Mouse (Mus musculus) adipocyte (in vitro differentiated cells): ENCODE results near the gene Ech1.
A peak's percentile ranks its signal among the peaks of the same experiment; 100 is the strongest.

ENCODE experiments used
- DNase-seq: peaks from one replicate; pipeline ENCODE4 v3.0.0-alpha.2; 2016; ENCODE audit warnings: low spot score

Gene Ech1

DNA sequence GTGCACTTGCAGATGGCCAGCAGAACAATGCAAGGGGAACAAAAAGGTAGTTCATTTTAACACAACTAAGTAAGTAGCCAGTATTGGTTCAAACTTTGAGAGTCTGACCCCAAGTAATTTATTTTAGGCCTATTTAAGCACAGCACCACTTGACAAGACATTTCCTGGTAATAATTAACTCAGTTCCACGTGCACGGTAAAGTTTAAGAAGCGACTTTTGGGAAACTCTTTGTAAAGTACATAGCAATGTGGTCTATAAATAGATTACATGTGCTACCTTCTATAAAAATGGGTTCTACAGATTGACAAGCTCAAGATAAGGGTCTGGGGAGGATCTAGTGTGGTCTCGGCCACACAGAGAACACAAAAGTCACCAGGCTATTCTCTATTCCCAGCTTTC, 21.3 kb upstream of the Ech1 start:
- DNase-seq, result no peak

DNA sequence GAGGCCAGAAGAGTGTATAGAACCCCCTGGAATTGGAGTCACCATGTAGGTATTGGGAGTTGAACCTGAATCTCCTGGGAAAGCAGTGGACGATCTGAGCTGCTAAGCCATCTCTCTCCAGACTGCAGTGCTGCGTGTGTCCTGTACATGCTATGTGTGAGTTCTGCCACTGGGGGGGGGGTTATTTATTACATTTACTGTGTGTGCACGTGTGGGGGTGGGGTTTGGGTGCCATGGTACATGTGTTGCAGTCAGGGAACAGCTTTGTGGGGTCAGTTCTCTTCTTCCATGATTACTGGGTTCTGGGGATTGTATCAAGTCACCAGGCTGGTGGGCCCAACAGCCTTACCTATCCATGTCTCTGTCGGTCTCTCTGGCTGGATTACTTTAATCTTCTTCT, 18.1 kb upstream of the Ech1 start:
- DNase-seq, result no peak

DNA sequence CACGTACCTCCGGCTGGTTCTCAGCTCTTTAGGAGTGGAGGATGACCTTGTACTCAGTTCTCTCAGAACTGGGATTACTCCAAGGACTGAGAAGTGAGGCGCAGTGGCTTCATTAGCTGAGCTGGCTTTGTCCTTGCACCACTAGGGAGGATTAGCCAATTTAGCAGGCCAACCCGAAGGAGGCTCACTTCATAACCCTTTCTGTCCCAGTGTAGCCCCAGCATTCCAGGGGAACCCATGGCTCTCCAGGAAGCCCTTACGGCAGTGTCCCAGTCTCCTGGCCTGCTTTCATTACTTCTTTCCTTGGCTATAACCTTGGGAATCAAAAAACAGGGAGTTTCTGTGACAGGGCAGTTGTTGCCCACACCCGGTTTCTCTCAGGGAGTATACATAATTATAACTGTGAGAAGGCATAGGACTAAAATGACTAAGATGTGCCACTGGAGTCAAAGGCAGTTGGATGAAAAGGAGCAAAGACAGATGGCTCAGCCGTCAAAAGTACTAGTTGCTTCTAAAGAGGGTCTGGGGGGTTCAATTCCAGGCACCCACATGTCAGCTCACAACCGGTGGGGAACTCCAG, 17.3 kb upstream of the Ech1 start:
- peak; percentile 82 for DNase-seq

DNA sequence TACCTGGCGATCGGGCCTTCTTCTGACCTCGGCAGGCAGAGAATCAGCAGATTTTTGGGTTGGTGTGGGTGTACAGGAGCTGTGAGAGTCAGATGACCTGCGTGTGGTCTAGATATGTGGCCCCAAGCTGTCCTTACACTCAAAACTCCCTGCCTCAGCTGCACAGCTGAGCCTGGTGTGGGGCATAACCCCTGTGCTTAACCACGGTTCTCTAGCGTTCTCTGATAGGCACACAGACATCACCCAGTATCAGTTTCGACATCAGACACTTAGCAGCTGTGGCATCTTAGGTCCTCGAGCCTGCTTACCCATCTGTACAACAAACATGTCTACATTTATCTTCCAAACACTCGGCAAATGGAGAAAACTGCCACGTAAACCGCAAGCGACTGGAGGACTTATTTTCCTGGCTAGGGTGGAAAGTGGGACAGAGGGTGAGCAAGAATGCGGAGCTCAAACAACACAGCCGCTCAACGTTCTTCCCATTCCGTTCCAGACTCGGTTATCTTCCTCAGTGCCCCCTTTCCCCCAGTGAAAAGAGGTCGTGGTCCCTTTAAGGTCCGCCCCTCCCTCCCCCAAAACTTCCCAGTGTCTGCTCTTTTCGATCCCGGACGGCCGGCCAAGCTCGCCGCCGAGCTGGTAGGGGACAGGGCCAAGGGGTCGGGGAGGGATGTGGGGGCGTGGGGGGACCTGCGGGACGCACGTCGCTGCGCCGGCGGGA, 16.6 kb upstream of the Ech1 start, which contains the start of gene Hnrnpl:
Gene Hnrnpl (plus strand): TSS at position 321 of the 721 bp plus-strand sequence.
- DNase-seq, result peak; percentile 75

DNA sequence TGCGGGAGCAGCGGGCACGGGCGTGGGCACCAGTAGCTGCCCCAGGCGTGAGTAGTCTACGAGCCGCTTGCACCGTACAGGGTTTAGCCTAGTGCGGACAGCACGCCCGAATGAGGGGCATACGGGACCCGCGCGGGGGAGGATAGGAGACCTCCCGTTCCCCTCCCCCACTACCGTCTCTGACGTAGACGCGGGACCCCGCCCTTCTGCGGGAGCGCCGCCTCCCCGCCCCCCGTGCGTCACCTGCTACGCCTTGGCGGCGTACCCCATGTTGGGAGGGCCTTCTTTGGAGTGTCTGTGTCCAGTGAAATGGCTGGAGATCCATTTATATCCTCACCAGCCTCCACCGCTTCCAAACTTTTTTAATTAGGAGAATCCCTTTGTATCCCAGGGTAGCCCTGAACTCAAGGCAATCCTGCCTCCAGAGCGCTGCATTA, 16.0 kb upstream of the Ech1 start:
- peak; percentile 88 for DNase-seq

DNA sequence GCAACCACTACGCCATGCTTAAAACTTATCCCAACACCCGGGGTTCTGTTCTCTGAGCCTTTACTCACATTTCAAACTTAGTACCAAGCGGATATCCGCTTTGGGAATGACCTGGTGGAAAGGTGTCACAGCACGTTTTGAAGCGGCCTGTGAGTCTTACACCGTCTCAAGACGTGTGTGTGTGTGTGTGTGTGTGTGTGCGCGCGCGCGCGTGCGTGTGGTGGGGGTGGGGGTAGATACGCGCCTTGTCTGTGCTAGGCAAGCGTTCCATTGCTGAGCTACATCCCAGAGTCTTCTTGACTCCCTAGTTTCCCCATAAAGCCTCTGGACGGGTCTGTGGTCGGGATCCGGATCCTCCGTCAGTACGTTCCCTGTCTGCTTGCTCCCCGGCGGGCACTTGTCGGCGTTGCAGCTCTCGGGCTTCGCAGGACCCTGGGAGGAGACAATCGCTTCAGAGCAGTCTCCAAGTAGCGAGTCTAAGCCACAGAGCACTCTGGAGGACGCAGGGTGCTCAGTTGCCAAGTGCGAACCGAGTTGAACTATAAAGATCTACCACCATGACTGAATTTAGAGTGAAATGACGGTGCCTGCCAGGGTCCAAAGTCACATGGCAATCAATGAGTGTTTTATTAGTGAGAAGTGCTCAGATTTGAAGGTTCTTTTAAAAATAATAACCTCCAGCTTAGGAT, 15.5 kb upstream of the Ech1 start:
- peak; percentile 70 for DNase-seq

DNA sequence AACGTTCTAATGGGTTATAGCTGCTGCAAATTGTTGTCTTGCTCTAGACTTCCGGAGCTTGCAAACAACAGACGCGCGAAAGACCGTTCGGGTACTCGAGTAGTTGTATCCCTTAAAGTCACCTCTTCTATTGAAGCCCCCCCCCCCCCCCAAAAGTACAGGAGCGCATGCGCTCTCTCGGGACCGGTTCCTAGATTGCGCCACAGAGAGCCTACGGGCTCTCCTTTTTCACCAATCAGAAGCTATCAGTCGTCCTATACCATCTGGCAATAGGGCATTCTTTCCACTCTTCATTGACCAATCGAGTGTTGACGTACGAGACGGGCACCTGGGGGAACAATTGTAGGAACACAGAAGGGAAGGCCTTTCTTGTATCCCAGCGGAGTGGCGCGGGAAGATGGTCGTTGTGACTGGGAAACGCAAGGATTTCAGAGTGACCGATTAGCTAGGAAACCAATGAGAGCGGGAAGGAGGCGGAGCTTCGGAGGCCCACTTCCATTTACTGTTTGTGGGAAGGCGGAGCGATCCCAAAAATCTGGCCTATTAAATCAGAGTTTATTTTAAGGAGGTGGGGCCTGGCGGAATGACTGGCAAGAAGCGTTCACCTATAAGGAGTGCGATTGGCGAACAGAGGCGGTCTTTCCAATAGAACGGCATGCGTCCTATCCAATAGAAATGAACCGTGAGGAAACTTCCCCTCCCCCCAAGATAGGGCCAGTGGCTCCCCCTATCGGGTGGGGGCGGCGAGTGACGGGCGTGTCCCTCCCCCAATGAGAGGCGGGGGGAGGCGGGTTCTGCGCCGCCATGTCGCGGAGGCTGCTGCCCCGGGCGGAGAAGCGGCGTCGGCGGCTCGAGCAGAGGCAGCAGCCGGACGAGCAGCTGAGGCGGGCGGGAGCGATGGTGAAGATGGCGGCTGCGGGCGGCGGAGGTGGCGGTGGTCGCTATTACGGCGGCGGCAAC, 14.6 kb upstream of the Ech1 start:
- peak; percentile 98 for DNase-seq

DNA sequence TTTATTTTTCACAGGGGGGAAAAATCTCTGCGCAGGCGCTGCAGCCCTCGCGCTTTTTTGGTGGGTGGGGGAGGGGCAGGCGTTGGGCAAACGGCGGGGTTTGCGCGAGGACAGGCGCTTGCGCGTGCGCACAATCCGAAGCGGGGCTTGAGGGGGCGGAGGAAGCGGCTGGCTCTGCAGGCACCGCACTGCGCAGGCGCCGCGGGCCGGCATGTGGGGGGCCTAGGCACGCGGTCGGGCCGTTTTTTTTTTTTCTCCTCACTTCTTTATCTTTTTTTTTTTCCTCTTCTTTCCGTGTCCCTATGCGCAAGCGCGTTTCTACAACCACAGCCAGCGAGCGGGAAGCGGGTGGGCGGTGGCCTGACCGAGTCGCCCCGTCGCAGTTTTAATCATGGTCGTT, 13.8 kb upstream of the Ech1 start:
- DNase-seq, result peak; percentile 85

DNA sequence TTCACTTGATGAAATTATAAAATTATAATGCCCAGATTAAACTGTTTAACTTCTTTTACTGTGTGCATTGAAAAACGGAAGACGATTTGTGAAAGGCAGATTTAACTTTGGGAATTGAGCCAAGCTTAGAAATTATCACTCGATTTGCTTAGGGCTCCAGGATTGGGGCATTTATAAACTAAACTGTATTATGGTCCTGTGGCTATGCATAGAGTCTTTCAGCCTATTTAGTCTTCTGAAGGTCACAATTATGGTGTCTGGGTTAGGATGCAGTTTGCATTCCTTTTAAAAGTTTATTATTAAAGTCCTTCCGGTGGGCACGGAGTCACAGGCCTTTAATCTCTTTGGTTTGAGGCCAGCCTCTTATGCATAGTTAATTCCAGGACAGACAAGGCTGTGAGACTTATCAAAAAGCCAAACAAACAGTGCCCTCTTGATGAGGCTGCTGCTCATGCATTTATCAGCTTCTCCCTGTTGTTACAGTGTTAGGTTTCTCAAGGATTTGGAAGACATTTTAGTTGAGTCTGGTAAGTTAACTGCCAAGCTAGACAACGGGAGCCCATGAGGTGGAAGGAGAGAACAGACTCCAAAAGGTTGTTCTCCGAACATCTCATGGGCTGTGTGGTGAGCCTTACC, 13.3 kb upstream of the Ech1 start:
- peak; percentile 40 for DNase-seq

DNA sequence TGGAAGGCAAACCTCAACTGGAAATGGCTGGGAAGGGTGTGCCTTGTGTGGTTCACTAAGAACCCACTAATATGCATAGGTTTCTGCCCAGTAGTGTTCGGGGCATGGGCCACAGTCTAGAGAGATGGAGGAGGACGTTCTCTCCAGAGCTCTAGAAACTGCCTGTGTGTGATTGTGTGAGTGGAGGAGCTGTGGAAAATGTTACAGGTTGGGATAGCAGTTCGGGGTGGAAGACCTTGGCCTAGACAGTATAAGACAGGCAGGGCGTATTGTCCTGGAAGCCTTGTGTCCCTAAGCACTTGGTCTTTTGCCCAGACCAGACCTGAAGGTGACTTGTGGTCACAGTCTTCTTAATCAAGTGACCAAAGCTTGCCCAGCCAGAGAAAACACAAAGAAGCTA, 12.6 kb upstream of the Ech1 start:
- DNase-seq, result peak; percentile 50

DNA sequence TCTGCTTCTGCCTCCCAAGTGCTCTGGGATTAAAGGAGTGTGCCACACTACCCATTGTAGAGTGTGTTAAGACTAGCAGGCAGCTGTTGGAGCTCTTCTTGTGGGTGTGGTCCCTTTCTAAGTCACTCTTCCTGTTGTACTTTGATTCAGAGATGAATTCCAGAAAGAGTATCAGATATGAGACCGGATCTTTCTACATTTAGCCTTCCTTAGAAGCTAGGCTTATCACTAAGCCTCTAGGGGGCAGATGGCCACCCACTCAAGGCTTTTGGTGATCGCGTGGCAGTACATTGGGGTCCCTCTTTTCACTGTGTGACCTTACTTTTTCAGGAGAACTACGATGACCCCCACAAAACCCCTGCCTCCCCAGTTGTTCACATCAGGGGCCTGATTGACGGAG, 12.1 kb upstream of the Ech1 start:
- DNase-seq, result no peak

DNA sequence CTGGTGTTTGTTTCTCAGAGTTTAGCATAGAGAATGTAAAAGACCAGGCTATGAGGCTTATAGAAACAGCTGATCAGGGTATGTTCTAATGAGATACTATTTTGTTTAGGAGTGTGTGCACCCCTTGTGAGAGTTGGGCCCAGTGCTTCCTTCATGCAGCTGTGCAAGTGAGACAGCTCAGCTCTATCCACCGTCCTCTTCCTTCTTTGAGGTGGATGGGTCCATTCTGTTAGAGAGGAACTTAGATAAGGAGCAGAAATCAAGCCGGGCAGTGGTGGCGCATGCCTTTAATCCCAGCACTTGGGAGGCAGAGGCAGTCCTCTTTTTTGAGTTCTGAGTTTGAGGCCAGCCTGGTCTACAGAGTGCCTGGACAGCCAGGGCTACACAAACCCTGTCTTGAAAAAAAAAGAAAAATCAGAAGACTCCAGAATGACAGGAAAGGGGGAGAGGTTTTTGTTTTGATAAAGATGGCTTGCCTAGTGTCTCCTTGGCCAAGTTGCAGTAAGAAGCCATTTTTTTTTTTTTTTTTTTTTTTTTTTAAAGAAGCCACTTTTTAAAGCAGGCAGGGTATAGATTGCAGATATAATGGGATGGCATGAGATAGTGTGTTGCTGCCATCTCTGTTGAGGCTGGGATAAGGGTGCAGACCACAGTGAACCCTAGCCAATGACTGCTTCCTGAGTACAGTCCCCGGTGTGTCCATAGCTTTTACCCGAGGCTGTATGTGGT, 10.5 kb upstream of the Ech1 start:
- DNase-seq, result no peak

DNA sequence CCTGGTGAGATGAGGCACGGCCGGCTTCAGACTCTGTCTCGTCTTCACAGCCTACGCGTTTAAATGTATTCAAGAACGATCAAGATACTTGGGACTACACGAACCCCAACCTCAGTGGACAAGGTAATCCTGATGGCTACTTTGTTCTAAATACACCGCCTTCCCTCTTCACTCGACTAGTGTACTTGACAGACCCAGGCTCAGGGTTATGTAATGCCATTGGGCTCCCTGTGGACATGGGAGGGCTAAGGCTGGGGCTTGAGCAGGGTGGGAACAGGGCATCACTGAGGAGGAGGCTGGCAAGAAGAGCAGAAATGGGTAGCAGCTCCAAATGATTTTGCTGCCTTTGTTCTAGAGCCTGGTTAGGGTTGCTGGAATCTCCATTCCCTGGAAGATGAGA, 9.8 kb upstream of the Ech1 start:
- DNase-seq, result no peak

DNA sequence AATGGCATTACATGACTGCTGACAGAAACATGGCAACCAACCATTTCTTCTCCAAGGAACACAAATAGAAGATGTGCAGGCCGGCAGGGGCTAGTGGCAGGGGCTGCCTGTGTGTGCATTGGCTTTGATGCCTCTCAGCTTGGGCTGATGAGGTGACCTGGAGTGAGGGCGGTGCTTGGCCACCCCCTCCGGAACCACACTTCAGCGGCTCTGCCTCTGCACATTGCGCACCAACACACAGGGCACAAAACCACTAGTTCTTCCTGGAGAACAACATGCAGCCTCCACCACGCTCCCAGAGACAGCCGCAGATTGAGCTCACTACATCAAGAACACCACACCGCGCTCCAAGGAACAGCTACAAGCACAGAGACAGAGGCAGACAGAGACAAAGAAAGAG, 8.8 kb upstream of the Ech1 start:
- no peak for DNase-seq

DNA sequence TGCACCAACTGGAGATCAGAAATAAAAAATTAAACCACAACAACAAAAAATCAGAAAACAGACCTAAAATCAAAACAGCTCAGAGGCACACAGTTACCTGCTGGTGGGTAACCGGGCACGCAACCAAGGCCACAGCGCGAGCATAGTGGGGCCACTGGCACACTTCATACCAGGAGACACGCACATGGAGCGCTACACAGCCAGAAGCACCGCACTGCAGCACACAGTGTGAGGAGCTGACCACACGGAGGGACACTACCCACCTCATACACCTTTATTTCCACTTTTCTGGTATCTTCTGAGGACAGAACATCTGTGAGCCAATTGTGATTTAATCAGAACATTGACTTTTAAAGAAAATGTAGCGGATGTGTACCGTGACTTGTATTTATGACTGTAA, 8.1 kb upstream of the Ech1 start:
- DNase-seq, result no peak

DNA sequence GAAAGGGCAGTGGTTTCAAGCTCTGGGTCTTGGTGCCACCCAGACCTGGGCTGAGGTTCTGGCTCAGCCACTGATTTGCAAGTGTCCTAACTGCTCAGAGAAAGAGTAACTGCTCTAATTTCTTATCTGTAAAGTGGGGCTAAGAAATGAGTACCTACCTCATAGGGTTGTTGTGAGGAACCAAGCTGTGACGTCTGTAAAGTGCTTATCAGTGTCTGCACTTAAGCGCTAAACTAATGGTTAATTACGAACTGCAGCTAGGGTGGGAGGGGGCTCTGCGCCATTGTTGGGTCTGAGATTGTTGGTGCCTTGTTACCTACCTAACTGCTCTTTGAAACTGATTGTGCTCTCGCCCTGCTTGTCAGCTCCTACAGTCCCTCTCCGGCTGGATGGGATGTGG, 7.5 kb upstream of the Ech1 start:
- DNase-seq, result no peak

DNA sequence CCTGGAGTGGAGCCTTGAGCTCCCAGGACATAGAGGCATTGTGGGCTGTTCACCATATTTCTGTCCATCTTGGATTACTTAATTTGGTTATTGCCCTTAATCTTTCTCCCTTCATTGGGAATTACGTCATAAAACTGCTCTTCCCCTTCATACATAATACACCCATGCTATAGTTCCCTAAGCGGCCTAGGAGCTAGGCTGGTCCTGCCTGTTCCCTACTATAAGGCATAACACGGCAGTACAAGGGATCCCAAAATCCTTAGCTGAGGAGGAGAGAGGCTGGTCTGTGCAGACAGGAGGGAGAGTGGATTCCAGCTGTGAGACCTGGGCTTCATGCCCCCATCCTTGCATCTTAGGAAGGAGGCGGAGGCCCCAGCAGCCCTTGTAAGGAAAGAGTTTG, 7.1 kb upstream of the Ech1 start:
- DNase-seq, result no peak

DNA sequence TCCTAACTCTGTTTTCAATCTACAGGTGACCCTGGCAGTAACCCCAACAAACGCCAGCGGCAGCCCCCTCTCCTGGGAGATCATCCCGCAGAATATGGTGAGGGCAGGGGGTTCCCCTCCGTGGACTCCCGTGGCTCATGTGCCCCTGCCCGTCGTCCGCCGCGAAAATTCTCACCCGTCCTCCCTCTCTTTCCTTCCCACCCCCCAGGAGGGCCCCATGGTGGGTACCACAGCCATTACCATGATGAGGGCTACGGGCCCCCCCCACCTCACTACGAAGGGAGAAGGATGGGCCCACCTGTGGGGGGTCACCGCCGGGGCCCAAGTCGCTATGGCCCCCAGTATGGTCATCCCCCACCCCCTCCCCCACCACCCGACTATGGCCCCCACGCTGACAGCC, 6.6 kb upstream of the Ech1 start:
- DNase-seq, result no peak

DNA sequence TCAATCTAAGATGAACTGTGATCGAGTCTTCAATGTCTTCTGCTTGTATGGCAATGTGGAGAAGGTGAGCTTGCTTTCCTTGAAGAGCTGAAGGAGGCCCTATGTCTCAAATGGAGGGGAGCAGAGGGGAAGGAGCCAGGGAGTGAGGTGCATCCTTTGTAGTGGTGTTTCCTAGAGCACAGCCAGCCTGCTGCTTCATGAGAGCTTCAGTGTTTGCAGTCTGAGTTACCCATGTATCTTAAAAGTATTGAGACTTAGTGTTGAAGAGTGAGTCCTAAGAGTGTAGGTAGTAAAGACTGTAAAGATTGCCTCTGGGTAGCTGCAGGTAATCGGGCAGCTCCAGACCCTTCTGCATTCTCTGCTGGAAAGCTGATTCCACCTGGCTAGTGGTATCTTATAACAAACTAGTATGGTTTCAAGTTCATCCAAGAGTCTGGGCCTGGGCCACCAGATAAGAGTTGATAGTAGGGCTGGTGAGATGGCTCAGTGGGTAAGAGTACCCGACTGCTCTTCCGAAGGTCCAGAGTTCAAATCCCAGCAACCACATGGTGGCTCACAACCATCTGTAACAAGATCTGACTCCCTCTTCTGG, 6.1 kb upstream of the Ech1 start:
- no peak for DNase-seq

DNA sequence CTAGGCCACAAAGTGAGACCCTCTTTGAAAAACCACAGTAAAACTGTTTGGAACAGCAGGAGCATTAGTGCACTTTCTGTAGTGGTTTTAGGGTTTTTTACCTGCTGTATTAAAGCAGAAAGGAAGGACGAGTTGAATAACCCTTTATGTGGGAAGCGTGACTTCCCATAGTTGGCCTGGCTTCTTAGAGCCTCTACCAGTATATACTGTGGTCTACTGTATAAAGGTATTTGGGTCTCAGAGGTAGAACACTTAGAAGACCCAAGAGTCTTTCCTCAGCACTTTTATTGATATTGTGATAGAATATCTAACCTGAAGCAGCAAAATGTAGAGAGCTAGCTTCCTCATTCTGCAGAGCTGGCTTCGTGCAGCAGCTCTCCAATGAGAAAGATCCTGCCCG, 5.4 kb upstream of the Ech1 start:
- no peak for DNase-seq
